Mouse (Mus musculus) hindbrain, embryonic 14.5 days (tissue): ENCODE measurements around the gene Idh3a. TPM values are rescaled to one million over a fixed set of nuclear protein-coding genes. Genes with fewer than 3 reads are reported as not detected.

Experiments used
- ATAC-seq: fragments of 200-750 bp; cut with Nextera tagmentation; 2 replicates; pipeline ENCODE4 v1.8.0; 2017; ENCODE audit warnings: moderate number of reproducible peaks, mild to moderate bottlenecking, moderate TSS enrichment, moderate library complexity; ENCODE audit not compliant: low FRiP score
- DNase-seq: peaks from one replicate; pipeline ENCODE4 v3.0.0-alpha.2; 2015; ENCODE audit warnings: low spot score
- H3K27ac ChIP-seq: fragments of 300-500 bp; sonication (generic); 2 replicates; pipeline ENCODE4 v1.5.1; 2014; ENCODE audit warnings: mild to moderate bottlenecking, moderate library complexity
- H3K27me3 ChIP-seq: fragments of 300-500 bp; sonication (generic); 2 replicates; pipeline ENCODE4 v1.6.1; 2014; ENCODE audit warnings: mild to moderate bottlenecking, low read length, mixed read lengths; ENCODE audit not compliant: control insufficient read depth, insufficient read depth
- H3K36me3 ChIP-seq: fragments of 300-500 bp; sonication (generic); replicated peaks from 2 replicates; pipeline ENCODE4 v1.6.1; 2014; ENCODE audit not compliant: control insufficient read depth, insufficient read depth
- H3K4me1 ChIP-seq: fragments of 300-500 bp; sonication (generic); replicated peaks from 2 replicates; pipeline ENCODE4 v1.6.1; 2014; ENCODE audit warnings: antibody characterized with exemption, low read length, mixed read lengths; ENCODE audit not compliant: control insufficient read depth, insufficient read depth
- H3K4me2 ChIP-seq: fragments of 300-500 bp; sonication (generic); replicated peaks from 2 replicates; pipeline ENCODE4 v1.6.1; 2014; ENCODE audit warnings: mild to moderate bottlenecking, moderate library complexity
- H3K4me3 ChIP-seq: fragments of 300-500 bp; sonication (generic); replicated peaks from 2 replicates; pipeline ENCODE4 v1.5.1; 2014; ENCODE audit warnings: mild to moderate bottlenecking, low read length
- H3K9ac ChIP-seq: fragments of 300-500 bp; sonication (generic); 2 replicates; pipeline ENCODE4 v1.6.1; 2014
- H3K9me3 ChIP-seq: fragments of 300-500 bp; sonication (generic); 2 replicates; pipeline ENCODE4 v1.6.1; 2016; ENCODE audit warnings: low read length; ENCODE audit not compliant: control insufficient read depth
- WGBS: fragments of 180-500 bp; shearing (Covaris S2); extraction: QIAGEN DNeasy Blood & Tissue Kit; methylation state at CpG from one replicate; pipeline ENCODE4 v1.1.7; 2014; 5-methylcytosine and 5-hydroxymethylcytosine counted together
- polyA plus RNA-seq: library from polyadenylated mRNA; unstranded; fragments of >200 nt; fragmentation: Nextera tagmentation; extraction: Ambion mirVana; gene quantifications from 2 replicates; pipeline ENCODE4 v1.2.1, GENCODE M21; 2014

Gene Idh3a
- polyA plus RNA-seq, 1 experiment from 2014 or later, result 166 TPM

DNA sequence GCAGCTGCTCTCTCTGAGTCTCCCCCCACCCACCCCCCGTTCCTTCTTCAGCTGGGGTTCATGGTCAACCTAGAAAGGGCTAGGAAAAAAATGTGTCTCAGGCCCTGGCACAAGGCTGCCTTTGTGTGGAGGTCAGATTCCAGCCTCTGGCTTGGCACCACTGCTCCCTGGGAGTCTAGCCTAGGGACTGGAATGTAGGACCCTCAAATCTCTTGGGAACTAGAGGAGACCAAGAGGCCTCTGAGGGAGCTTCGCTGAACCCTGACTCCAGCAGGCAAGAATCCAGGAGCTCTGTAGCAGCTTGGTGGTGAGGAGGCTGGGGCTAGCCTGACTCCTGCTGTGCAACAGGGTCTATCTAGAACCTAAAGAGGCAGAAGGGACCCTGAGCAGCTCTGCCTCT, 53.1 kb downstream of the Idh3a start:
- H3K27ac ChIP-seq, result no peak overlapping the region
- H3K4me2 ChIP-seq, result no peak overlapping the region
- WGBS, result 65% methylated on average over 2 of the region's 2 CpGs
- no peaks in the 10 kb centered on the region for H3K27me3 ChIP-seq
- no peak overlapping the region for H3K9ac ChIP-seq
- H3K4me3 ChIP-seq, result no peak overlapping the region
- no peaks in the 10 kb centered on the region for H3K36me3 ChIP-seq
- DNase-seq, result no peak
- no peaks in the 10 kb centered on the region for H3K9me3 ChIP-seq
- H3K4me1 ChIP-seq, result no peaks in the 10 kb centered on the region
- ATAC-seq, result no peak

DNA sequence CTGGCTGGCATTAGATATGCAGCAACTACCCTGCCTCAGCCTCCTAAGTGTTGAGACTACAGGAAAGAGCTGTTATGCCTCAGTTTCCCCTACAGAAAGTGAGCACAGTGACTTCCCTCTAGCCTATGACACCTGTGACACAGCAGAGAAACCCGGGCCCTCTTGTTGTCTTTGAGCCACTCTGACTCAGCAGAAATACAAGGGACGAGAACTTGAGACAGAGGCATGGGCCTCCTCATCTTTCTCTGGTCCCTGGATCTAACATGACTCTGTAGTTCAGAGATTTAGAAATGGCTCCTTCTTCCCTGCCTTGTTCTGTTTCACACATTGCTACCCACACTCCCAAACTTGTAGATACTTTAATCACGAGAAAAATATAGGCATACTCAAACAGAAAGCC, 55.4 kb downstream of the Idh3a start:
- no peak for ATAC-seq
- Histone ChIP-seq H3K4me1 (no peaks in the 10 kb centered on the region), H3K9me3 (no peaks in the 10 kb centered on the region), H3K9ac (no peak overlapping the region), H3K27ac (no peak overlapping the region), H3K27me3 (no peaks in the 10 kb centered on the region), H3K36me3 (no peaks in the 10 kb centered on the region), H3K4me2 (no peak overlapping the region), H3K4me3 (no peak overlapping the region)
- WGBS, result 76% methylated on average over 3 of the region's 3 CpGs
- DNase-seq, result no peak

DNA sequence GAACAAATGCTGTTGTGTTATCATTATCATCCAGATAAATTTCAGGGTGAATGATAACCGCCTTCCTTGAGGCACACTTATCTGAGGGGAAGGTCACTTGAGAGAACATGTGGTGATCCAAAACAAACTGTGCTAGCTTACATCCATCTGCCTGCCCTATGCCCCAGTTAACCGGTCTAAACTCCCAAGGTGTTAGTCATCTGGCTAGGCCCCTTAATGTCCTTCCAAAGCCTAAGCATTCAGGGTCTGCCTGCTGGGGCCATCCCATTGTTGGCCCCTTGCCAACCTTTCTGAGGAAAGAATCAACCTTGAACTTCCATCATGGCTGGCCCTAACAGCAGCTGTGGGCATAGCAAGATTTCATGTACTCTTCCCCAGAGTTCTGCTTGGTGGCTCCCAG, 56.0 kb downstream of the Idh3a start:
- Histone ChIP-seq H3K9ac (no peak overlapping the region), H3K27me3 (no peaks in the 10 kb centered on the region), H3K4me2 (no peak overlapping the region), H3K4me1 (no peaks in the 10 kb centered on the region), H3K9me3 (no peaks in the 10 kb centered on the region), H3K36me3 (no peaks in the 10 kb centered on the region), H3K27ac (no peak overlapping the region), H3K4me3 (no peak overlapping the region)
- ATAC-seq (no peak), DNase-seq (no peak)
- WGBS, result 77% methylated on average over 2 of the region's 2 CpGs

DNA sequence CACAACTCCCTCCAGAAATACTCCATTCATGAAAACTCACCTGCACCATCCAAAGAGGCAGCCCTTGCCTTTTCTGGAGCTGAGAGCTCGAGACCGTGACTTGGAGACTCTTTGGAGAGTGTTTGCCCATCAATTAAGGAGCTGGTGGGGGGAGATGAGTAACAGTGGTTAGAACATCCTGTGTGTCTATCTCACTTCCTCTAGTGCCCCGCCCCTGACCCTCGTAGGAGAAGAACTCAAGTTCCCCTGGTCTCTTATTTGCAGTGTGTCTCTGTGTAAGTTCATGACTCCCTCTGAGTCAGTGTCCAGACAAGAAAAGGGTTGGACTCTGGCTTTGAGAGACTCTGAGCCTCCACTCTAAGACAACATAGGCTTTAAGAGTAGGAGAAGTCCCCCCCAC, 56.4 kb downstream of the Idh3a start:
- no peak overlapping the region for H3K4me2 ChIP-seq

DNA sequence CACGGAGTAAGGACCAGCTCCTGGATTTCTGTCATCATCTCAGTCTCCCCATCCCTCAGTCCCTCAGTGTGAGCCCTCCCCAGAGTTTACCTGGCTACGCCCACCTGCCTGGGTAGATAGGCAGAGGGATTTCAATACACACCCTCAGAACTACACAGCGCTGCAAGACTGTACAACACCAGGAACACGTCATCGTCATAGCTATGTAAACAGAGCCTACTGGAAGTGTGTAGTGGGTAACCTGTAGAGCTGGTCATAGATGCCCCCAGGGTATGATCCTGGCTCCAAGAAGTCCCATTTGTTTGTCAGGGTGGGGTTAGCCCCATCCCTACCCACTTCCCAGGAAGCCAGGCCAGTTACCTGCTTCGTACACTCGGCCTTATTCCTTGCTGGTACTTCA, 57.0 kb downstream of the Idh3a start:
- H3K4me1 ChIP-seq, result no peaks in the 10 kb centered on the region
- H3K9me3 ChIP-seq, result no peaks in the 10 kb centered on the region
- no peak overlapping the region for H3K4me2 ChIP-seq
- H3K4me3 ChIP-seq, result no peak overlapping the region
- no peaks in the 10 kb centered on the region for H3K27me3 ChIP-seq
- 93% methylated on average over 7 of the region's 7 CpGs for WGBS
- H3K36me3 ChIP-seq, result no peaks in the 10 kb centered on the region
- H3K9ac ChIP-seq, result no peak overlapping the region
- ATAC-seq (no peak), DNase-seq (no peak)
- H3K27ac ChIP-seq, result no peak overlapping the region

More for the DNA sequence above, 56.4 kb downstream of the Idh3a start:
- no peak for DNase-seq
- Histone ChIP-seq H3K9me3 (no peaks in the 10 kb centered on the region), H3K4me1 (no peaks in the 10 kb centered on the region), H3K4me3 (no peak overlapping the region), H3K27ac (no peak overlapping the region), H3K36me3 (no peaks in the 10 kb centered on the region), H3K9ac (no peak overlapping the region), H3K27me3 (no peaks in the 10 kb centered on the region)
- WGBS, result 88% methylated on average over 4 of the region's 4 CpGs
- ATAC-seq, result no peak

DNA sequence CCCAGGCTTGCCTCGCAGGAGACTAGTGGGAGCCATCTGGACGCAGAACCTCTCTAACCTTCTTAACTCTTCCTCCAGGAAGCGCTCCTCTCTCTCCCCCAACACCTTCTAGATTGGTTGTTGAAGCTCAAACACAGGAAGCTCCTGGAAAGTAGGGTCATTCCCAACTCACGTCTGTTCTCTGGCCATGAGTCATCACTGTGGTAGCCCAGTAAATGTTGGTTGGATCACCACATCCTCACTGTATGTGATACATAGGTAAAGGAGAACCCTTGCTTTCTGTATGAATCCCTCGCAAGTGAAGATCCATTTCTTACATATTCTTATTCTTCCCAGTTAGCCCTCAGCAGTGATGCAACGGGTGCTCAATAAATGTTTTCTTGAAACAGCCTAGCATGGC, 59.4 kb downstream of the Idh3a start:
- Histone ChIP-seq H3K4me1 (no peaks in the 10 kb centered on the region), H3K9me3 (no peaks in the 10 kb centered on the region), H3K36me3 (no peaks in the 10 kb centered on the region), H3K9ac (no peak overlapping the region), H3K4me3 (no peak overlapping the region), H3K27ac (no peak overlapping the region), H3K4me2 (no peak overlapping the region), H3K27me3 (no peaks in the 10 kb centered on the region)
- ATAC-seq (no peak), DNase-seq (no peak)
- 90% methylated on average over 6 of the region's 6 CpGs for WGBS

DNA sequence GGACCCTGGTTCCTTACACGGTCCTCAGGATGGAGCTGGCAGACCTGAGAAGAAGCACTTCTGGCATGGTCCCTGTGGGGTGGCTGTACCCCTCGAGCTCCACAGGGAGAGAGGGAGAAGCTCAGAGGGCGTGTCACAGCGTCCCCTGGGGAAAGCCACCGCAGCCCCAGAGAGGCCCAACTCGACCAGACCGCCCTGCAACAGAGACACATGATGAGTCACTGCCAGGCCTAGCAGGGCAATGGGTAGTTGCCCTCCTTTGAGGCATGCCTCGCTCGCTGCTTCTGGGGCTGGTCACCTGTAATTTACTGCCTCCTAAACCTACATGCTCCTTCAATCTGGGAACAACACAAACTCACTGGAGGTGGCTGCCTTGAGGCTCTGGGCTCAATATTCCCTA, 60.1 kb downstream of the Idh3a start:
- H3K4me2 ChIP-seq, result no peak overlapping the region
- ATAC-seq (no peak), DNase-seq (no peak)
- WGBS, result 81% methylated on average over 9 of the region's 9 CpGs
- no peaks in the 10 kb centered on the region for H3K27me3 ChIP-seq
- no peaks in the 10 kb centered on the region for H3K4me1 ChIP-seq
- no peaks in the 10 kb centered on the region for H3K9me3 ChIP-seq
- no peak overlapping the region for H3K27ac ChIP-seq
- no peak overlapping the region for H3K4me3 ChIP-seq
- H3K36me3 ChIP-seq, result no peaks in the 10 kb centered on the region
- no peak overlapping the region for H3K9ac ChIP-seq

DNA sequence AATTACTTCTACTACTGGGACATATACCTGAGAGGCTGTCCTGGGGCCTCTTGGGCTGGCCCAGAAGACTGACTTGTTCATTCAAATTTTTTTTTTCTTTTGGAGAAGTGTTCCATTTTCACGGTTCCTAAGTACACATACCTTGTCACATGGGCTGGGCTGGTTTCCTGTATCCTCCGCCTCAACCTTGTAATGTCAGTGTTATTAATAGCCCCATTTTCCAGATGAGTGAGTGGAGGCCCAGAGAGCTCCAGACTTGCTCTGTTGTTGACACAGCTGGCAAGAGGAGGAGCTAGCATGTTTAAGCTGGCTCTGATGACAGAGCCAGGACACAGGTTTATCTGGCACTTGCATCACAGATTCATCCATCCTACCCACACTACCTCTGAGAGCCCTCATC, 61.3 kb downstream of the Idh3a start:
- H3K4me2 ChIP-seq, result no peak overlapping the region
- H3K4me1 ChIP-seq, result no peaks in the 10 kb centered on the region
- no peaks in the 10 kb centered on the region for H3K9me3 ChIP-seq
- H3K27ac ChIP-seq, result no peak overlapping the region
- no peak overlapping the region for H3K4me3 ChIP-seq
- 81% methylated on average over 2 of the region's 2 CpGs for WGBS
- ATAC-seq (no peak), DNase-seq (no peak)
- H3K9ac ChIP-seq, result no peak overlapping the region
- H3K27me3 ChIP-seq, result no peaks in the 10 kb centered on the region
- H3K36me3 ChIP-seq, result no peaks in the 10 kb centered on the region

DNA sequence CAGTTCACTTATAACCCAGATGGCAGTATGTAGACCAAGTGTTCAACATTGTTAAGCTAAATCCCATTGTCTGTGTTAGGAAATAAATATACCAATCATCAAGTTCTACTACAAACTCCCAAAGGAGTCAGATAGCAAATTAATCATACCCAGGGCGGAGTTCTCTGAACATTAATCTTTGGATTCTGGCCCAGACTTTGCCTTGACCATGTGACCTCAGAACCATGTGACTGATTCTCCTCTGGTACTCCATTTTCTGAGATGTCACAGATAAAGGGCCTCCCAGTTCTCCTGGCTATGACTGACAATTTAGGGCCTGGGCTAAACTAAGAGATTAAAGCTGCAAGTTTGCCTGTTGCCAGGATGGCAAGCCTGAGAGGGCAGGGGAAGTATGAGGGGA, 63.2 kb downstream of the Idh3a start:
- Histone ChIP-seq H3K4me3 (no peak overlapping the region), H3K27me3 (no peaks in the 10 kb centered on the region)
- 78% methylated on average over 1 of the region's 1 CpGs for WGBS

DNA sequence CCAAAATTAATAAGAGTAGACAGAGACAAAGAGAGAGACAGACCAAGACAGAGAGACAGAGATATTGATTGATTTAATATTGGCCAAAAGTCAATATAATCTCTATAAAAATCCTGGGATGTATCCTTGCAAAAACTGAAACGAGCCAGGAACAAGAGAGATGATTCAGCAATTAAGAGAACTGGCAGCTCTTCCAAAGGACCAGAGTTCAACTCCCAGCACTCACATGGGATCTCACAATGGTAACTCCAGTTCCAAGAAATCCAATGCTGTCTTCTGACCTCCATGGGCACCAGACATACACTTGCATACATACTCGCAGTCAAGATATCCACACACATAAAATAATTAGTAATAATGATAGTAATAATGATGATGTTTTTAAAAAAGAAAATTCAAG, 66.6 kb downstream of the Idh3a start:
- Histone ChIP-seq H3K4me1 (no peaks in the 10 kb centered on the region), H3K36me3 (no peaks in the 10 kb centered on the region)

More for the DNA sequence above, 63.2 kb downstream of the Idh3a start:
- H3K9ac ChIP-seq, result no peak overlapping the region
- H3K27ac ChIP-seq, result no peak overlapping the region
- H3K36me3 ChIP-seq, result no peaks in the 10 kb centered on the region
- no peaks in the 10 kb centered on the region for H3K4me1 ChIP-seq
- no peak for ATAC-seq
- H3K9me3 ChIP-seq, result no peaks in the 10 kb centered on the region
- no peak for DNase-seq
- H3K4me2 ChIP-seq, result no peak overlapping the region

More for the DNA sequence above, 66.6 kb downstream of the Idh3a start:
- no peak for ATAC-seq
- WGBS, result 80% methylated on average over 2 of the region's 2 CpGs
- no peak for DNase-seq
- no peak overlapping the region for H3K4me3 ChIP-seq
- no peak overlapping the region for H3K27ac ChIP-seq
- no peak overlapping the region for H3K4me2 ChIP-seq
- no peaks in the 10 kb centered on the region for H3K27me3 ChIP-seq
- H3K9me3 ChIP-seq, result no peaks in the 10 kb centered on the region
- H3K9ac ChIP-seq, result no peak overlapping the region
